Mouse (Mus musculus) small intestine, adult 2 months (tissue): ENCODE measurements around the gene Cabp2.
"Not testable (repeated sequence)": the region's sequence is repeated elsewhere in the genome, so short reads cannot be mapped to it uniquely, and the experiment has no call there.

Experiments
- CTCF ChIP-seq: fragments of 200-500 bp; IDR thresholded peaks from 2 replicates; pipeline ENCODE4 v1.5.1; 2012; ENCODE audit warnings: low read depth, mild to moderate bottlenecking, control low read depth, inconsistent platforms, low read length, moderate library complexity, mixed read lengths; ENCODE audit not compliant: insufficient replicate concordance, insufficient read length; ENCODE audit errors: extremely low read depth
- POLR2A ChIP-seq: fragments of 200-500 bp; IDR thresholded peaks from 2 replicates; pipeline ENCODE4 v1.6.1; 2012; ENCODE audit warnings: low read depth, mild to moderate bottlenecking, control low read depth, inconsistent platforms, low read length, moderate library complexity

- TF ChIP-seq CTCF, POLR2A: not testable (repeated sequence)
Measured at GRCm38 (mm10) chr19:4044109-4044508, 37.3 kb upstream of the Cabp2 start.
